In the genomic region with DNA sequence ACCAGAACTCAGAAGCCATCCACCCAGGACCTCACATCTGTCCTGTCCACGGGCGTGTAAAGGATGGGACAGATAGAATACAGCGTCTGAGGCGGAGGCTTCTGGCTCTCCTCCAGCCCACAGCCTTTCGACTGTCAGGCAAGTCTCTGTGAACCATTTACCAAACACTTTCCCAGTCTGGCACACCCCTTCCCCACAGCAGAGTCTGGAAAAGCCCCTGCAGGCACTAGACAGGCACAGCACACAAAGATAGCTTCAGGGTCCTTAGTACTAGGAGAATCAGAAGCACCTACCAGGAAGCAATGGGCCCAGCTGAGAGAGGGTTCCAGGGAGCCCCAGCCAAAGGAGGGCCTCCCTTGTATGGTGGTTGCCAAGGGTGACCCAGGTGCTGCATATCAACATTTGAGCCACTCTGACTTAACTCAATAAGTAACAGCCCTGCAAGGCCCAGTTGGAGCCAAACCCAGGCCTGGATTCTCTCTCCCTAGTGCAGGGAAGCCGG, we compare ENCODE assay signal across 8 mouse cellular contexts. TPM values are rescaled to one million over a fixed set of nuclear protein-coding genes. Genes with fewer than 3 reads are reported as not detected.
DNase-seq lines count a peak whose midpoint lies in the region; ATAC-seq lines count a peak whose summit lies in the region.

No protein-coding gene starts in this region.

- no peaks in the 10 kb centered on the region for H3K27me3 ChIP-seq in forebrain, embryonic 11.5 days (ENCODE audit: control insufficient read depth, insufficient read depth, low read length)
- H3K27me3 ChIP-seq in hindbrain, embryonic 11.5 days (ENCODE audit: control insufficient read depth, insufficient read depth, low read length) = no peaks in the 10 kb centered on the region
- no peaks in the 10 kb centered on the region for H3K27me3 ChIP-seq in limb, embryonic 12.5 days
- no peaks in the 10 kb centered on the region for H3K27me3 ChIP-seq in neural tube, embryonic 12.5 days (replicated peaks)

- no peaks in the 10 kb centered on the region for H3K36me3 ChIP-seq in forebrain, embryonic 11.5 days (ENCODE audit: control insufficient read depth, insufficient read depth, low read length)
- H3K36me3 ChIP-seq in hindbrain, embryonic 11.5 days (ENCODE audit: control insufficient read depth, insufficient read depth, low read length) = no peaks in the 10 kb centered on the region
- H3K36me3 ChIP-seq in limb, embryonic 12.5 days = no peaks in the 10 kb centered on the region
- no peaks in the 10 kb centered on the region for H3K36me3 ChIP-seq in neural tube, embryonic 12.5 days

- H3K4me2 ChIP-seq in forebrain, embryonic 11.5 days (ENCODE audit: low read depth, low read length, severe bottlenecking) = no peak overlapping the region
- H3K4me2 ChIP-seq in hindbrain, embryonic 11.5 days (replicated peaks; ENCODE audit: low read depth, low read length) = no peak overlapping the region
- peak overlapping the region; percentile 21; the same call in 1 of the 2 replicates for H3K4me2 ChIP-seq in limb, embryonic 12.5 days
- no peak overlapping the region for H3K4me2 ChIP-seq in neural tube, embryonic 12.5 days (replicated peaks)

- H3K9me3 ChIP-seq in forebrain, embryonic 11.5 days (ENCODE audit: control insufficient read depth, low read length) = no peaks in the 10 kb centered on the region
- no peaks in the 10 kb centered on the region for H3K9me3 ChIP-seq in hindbrain, embryonic 11.5 days (ENCODE audit: control insufficient read depth, low read length)
- H3K9me3 ChIP-seq in limb, embryonic 12.5 days = no peaks in the 10 kb centered on the region
- H3K9me3 ChIP-seq in neural tube, embryonic 12.5 days = no peaks in the 10 kb centered on the region

- ATAC-seq in forebrain, embryonic 11.5 days (replicated peaks; ENCODE audit: low FRiP score) = no peak
- ATAC-seq in hindbrain, embryonic 11.5 days (ENCODE audit: low FRiP score) = no peak
- peak; percentile 79 for ATAC-seq in limb, embryonic 12.5 days (ENCODE audit: insufficient number of reproducible peaks, insufficient read depth, low FRiP score, low TSS enrichment, low read depth)
- no peak for ATAC-seq in neural tube, embryonic 12.5 days (ENCODE audit: low FRiP score, low read depth)

- H3K4me1 ChIP-seq in forebrain, embryonic 11.5 days (replicated peaks; ENCODE audit: control insufficient read depth, insufficient read depth, low read length) = 0 out of 2 replicates have a peak, but pooled peaks cover 6% of the 10 kb centered on the region
- peaks cover 7% of the 10 kb centered on the region; the same call in 1 of the 2 replicates for H3K4me1 ChIP-seq in hindbrain, embryonic 11.5 days (replicated peaks; ENCODE audit: control insufficient read depth, insufficient read depth, low read length)
- H3K4me1 ChIP-seq in limb, embryonic 12.5 days (replicated peaks) = peaks cover 32% of the 10 kb centered on the region
- H3K4me1 ChIP-seq in neural tube, embryonic 12.5 days = peaks cover 17% of the 10 kb centered on the region

- 57% methylated on average over 6 of the region's 6 CpGs for WGBS in forebrain, embryonic 11.5 days
- WGBS in hindbrain, embryonic 11.5 days = 40% methylated on average over 6 of the region's 6 CpGs
- 26% methylated on average over 6 of the region's 6 CpGs for WGBS in limb, embryonic 12.5 days
- 49% methylated on average over 6 of the region's 6 CpGs for WGBS in neural tube, embryonic 12.5 days

- H3K4me3 ChIP-seq in forebrain, embryonic 11.5 days (ENCODE audit: low read depth, low read length) = no peak overlapping the region
- no peak overlapping the region for H3K4me3 ChIP-seq in hindbrain, embryonic 11.5 days (ENCODE audit: low read depth, low read length)
- H3K4me3 ChIP-seq in limb, embryonic 12.5 days (replicated peaks) = 0 out of 2 replicates have a peak overlapping the region, but pooled peaks have one; percentile 1
- no peak overlapping the region for H3K4me3 ChIP-seq in neural tube, embryonic 12.5 days

- peak; percentile 38 for DNase-seq in thymus, postnatal 0 days (ENCODE audit: low spot score)
- no peak for DNase-seq in thymus, postnatal 10 days (ENCODE audit: low spot score in 2 of 2)
- DNase-seq in forebrain, embryonic 11.5 days (ENCODE audit: low spot score) = no peak
- peak; percentile 38 for DNase-seq in hindbrain, embryonic 11.5 days (ENCODE audit: low spot score)
- no peak for DNase-seq in left cerebral cortex, adult 8-10 months (ENCODE audit: low spot score in 2 of 2)
- DNase-seq in right cerebral cortex, postnatal 25 days = no peak

- peak overlapping the region; percentile 16 for H3K9ac ChIP-seq in forebrain, embryonic 11.5 days (ENCODE audit: low read length)
- H3K9ac ChIP-seq in hindbrain, embryonic 11.5 days (ENCODE audit: low read depth, low read length) = no peak overlapping the region
- peak overlapping the region; percentile 23; the same call in 1 of the 2 replicates for H3K9ac ChIP-seq in limb, embryonic 12.5 days (replicated peaks)
- 0 out of 2 replicates have a peak overlapping the region, but pooled peaks have one; percentile 33 for H3K9ac ChIP-seq in neural tube, embryonic 12.5 days

- 0 out of 2 replicates have a peak overlapping the region, but pooled peaks have one; percentile 2 for H3K27ac ChIP-seq in forebrain, embryonic 11.5 days (ENCODE audit: low read depth, low read length)
- no peak overlapping the region for H3K27ac ChIP-seq in hindbrain, embryonic 11.5 days (ENCODE audit: low read depth, low read length)
- peak overlapping the region; percentile 76 for H3K27ac ChIP-seq in limb, embryonic 12.5 days
- no peak overlapping the region for H3K27ac ChIP-seq in neural tube, embryonic 12.5 days

RNA-seq across cellular contexts. Expression of a gene that starts 0.8 kb away (rescaled TPM):
- polyA plus RNA-seq in thymus, postnatal 0 days (2015; fragmentation: Nextera tagmentation; extraction: Ambion mirVana) = 4.2 and 4.3 TPM in 2 replicates
- 1.1 and 2.5 TPM in 2 replicates for polyA plus RNA-seq in forebrain, embryonic 11.5 days (2014; fragmentation: Nextera tagmentation; extraction: Ambion mirVana)
- polyA plus RNA-seq in hindbrain, embryonic 11.5 days (2014; fragmentation: Nextera tagmentation; extraction: Ambion mirVana) = 1.5 and 2.2 TPM in 2 replicates
- polyA plus RNA-seq in limb, embryonic 12.5 days (2016; fragmentation: Nextera tagmentation; extraction: Ambion mirVana) = 2.3 and 3.0 TPM in 2 replicates
- 1.1 and 1.7 TPM in 2 replicates for polyA plus RNA-seq in neural tube, embryonic 12.5 days (2016; fragmentation: Nextera tagmentation; extraction: Ambion mirVana)
- total RNA-seq in left cerebral cortex, adult 8-10 months (2022) = 1 to 10 TPM; 2.5 to 3.7 (median 3.5) TPM

Comparison
In these comparisons a context has a peak if more than half of its experiments do, and no peak if none do; other contexts are left out.
1. DNase-seq: peak in thymus, postnatal 0 days (single experiment) and hindbrain, embryonic 11.5 days (single experiment); none in thymus, postnatal 10 days (0 of 2), forebrain, embryonic 11.5 days (single experiment), left cerebral cortex, adult 8-10 months (0 of 2) and right cerebral cortex, postnatal 25 days (single experiment).
2. H3K27ac ChIP-seq: peak in forebrain, embryonic 11.5 days (single experiment) and limb, embryonic 12.5 days (single experiment); none in hindbrain, embryonic 11.5 days (single experiment) and neural tube, embryonic 12.5 days (single experiment).